Mouse (Mus musculus): ENCODE data around the gene Supt20. TPM values are rescaled to one million over a fixed set of nuclear protein-coding genes. Genes with fewer than 3 reads are reported as not detected.

Gene Supt20
- polyA plus RNA-seq, 1 experiment: 50.1 TPM

- Histone ChIP-seq H3K4me3 (replicated peaks; ENCODE audit: extremely low read depth, low read depth, low read length) (no peak overlapping the region), H3K4me1 (ENCODE audit: control insufficient read depth, insufficient read depth, low read length) (no peaks in the 10 kb centered on the region)
- no peak for DNase-seq
- WGBS: 82% methylated on average over 8 of the region's 8 CpGs
- TF ChIP-seq POLR2A (IDR thresholded peaks at IDR 0.05; ENCODE audit: borderline replicate concordance, extremely low read depth, low read depth, low read length) (no peak), CTCF (IDR thresholded peaks at IDR 0.05; ENCODE audit: insufficient read depth, low read length) (no peak)
These were observed 44.7 kb downstream of the Supt20 start for GRCm38 (mm10) chr3:54737317-54737716.

- no peak for DNase-seq
These were observed 49.4 kb downstream of the Supt20 start for GRCm38 (mm10) chr3:54741965-54742364.

GRCm38 (mm10) chr3:54745799-54746198 is 53.2 kb downstream of the Supt20 start:
- TF ChIP-seq CTCF (IDR thresholded peaks at IDR 0.05; ENCODE audit: insufficient read depth, low read length): peak; percentile 42
- TF ChIP-seq POLR2A (IDR thresholded peaks at IDR 0.05; ENCODE audit: borderline replicate concordance, extremely low read depth, low read depth, low read length): no peak
- WGBS: 52% methylated on average over 5 of the region's 5 CpGs

More at GRCm38 (mm10) chr3:54741965-54742364, 49.4 kb downstream of the Supt20 start:
- Histone ChIP-seq H3K4me3 (replicated peaks; ENCODE audit: extremely low read depth, low read depth, low read length) (no peak overlapping the region), H3K4me1 (ENCODE audit: control insufficient read depth, insufficient read depth, low read length) (no peaks in the 10 kb centered on the region)
- TF ChIP-seq CTCF (IDR thresholded peaks at IDR 0.05; ENCODE audit: insufficient read depth, low read length): no peak
- 96% methylated on average over 11 of the region's 11 CpGs for WGBS

GRCm38 (mm10) chr3:54753411-54753810 is 60.8 kb downstream of the Supt20 start:
- no peak for DNase-seq
- H3K4me3 ChIP-seq (replicated peaks; ENCODE audit: extremely low read depth, low read depth, low read length): no peak overlapping the region
- H3K4me1 ChIP-seq (ENCODE audit: control insufficient read depth, insufficient read depth, low read length): no peaks in the 10 kb centered on the region
- TF ChIP-seq CTCF (IDR thresholded peaks at IDR 0.05; ENCODE audit: insufficient read depth, low read length) (no peak), POLR2A (IDR thresholded peaks at IDR 0.05; ENCODE audit: borderline replicate concordance, extremely low read depth, low read depth, low read length) (no peak)
- 57% methylated on average over 4 of the region's 4 CpGs for WGBS

More at GRCm38 (mm10) chr3:54745799-54746198, 53.2 kb downstream of the Supt20 start:
- no peak for DNase-seq
- Histone ChIP-seq H3K4me1 (ENCODE audit: control insufficient read depth, insufficient read depth, low read length) (no peaks in the 10 kb centered on the region), H3K4me3 (replicated peaks; ENCODE audit: extremely low read depth, low read depth, low read length) (no peak overlapping the region)

- H3K4me1 ChIP-seq (ENCODE audit: control insufficient read depth, insufficient read depth, low read length): no peaks in the 10 kb centered on the region
- peak within 1 kb of the TSS; percentile 75 for H3K4me3 ChIP-seq (replicated peaks; ENCODE audit: extremely low read depth, low read depth, low read length)
- WGBS: under 1% methylated on average over 66 of the region's 66 CpGs
- no peak for TF ChIP-seq CTCF (IDR thresholded peaks at IDR 0.05; ENCODE audit: insufficient read depth, low read length)
- no peak for TF ChIP-seq POLR2A (IDR thresholded peaks at IDR 0.05; ENCODE audit: borderline replicate concordance, extremely low read depth, low read depth, low read length)
- DNase-seq: peak; percentile 58
These were observed 62.8 kb downstream of the Supt20 start, which contains the start of gene Smad9 for GRCm38 (mm10) chr3:54755145-54756041. Gene Smad9, plus strand, starts transcription at chr3:54755582.

- H3K4me3 ChIP-seq (replicated peaks; ENCODE audit: extremely low read depth, low read depth, low read length): peak overlapping the region; percentile 75
- TF ChIP-seq CTCF (IDR thresholded peaks at IDR 0.05; ENCODE audit: insufficient read depth, low read length) (no peak), POLR2A (IDR thresholded peaks at IDR 0.05; ENCODE audit: borderline replicate concordance, extremely low read depth, low read depth, low read length) (no peak)
- 3% methylated on average over 11 of the region's 11 CpGs for WGBS
- DNase-seq: peak; percentile 35
- no peaks in the 10 kb centered on the region for H3K4me1 ChIP-seq (ENCODE audit: control insufficient read depth, insufficient read depth, low read length)
These were observed 63.5 kb downstream of the Supt20 start for GRCm38 (mm10) chr3:54756058-54756457.

- Histone ChIP-seq H3K4me1 (ENCODE audit: control insufficient read depth, insufficient read depth, low read length) (no peaks in the 10 kb centered on the region), H3K4me3 (replicated peaks; ENCODE audit: extremely low read depth, low read depth, low read length) (no peak overlapping the region)
- WGBS: 76% methylated on average over 8 of the region's 8 CpGs
- no peak for DNase-seq
- TF ChIP-seq POLR2A (IDR thresholded peaks at IDR 0.05; ENCODE audit: borderline replicate concordance, extremely low read depth, low read depth, low read length) (no peak), CTCF (IDR thresholded peaks at IDR 0.05; ENCODE audit: insufficient read depth, low read length) (no peak)
These were observed 64.8 kb downstream of the Supt20 start for GRCm38 (mm10) chr3:54757446-54757845.

- DNase-seq: no peak
- 67% methylated on average over 9 of the region's 9 CpGs for WGBS
- no peak overlapping the region for H3K4me3 ChIP-seq (replicated peaks; ENCODE audit: extremely low read depth, low read depth, low read length)
- TF ChIP-seq POLR2A (IDR thresholded peaks at IDR 0.05; ENCODE audit: borderline replicate concordance, extremely low read depth, low read depth, low read length) (no peak), CTCF (IDR thresholded peaks at IDR 0.05; ENCODE audit: insufficient read depth, low read length) (no peak)
- H3K4me1 ChIP-seq (ENCODE audit: control insufficient read depth, insufficient read depth, low read length): no peaks in the 10 kb centered on the region
These were observed 66.6 kb downstream of the Supt20 start for GRCm38 (mm10) chr3:54759211-54759610.

GRCm38 (mm10) chr3:54760321-54761115 is 67.9 kb downstream of the Supt20 start:
- TF ChIP-seq POLR2A (IDR thresholded peaks at IDR 0.05; ENCODE audit: borderline replicate concordance, extremely low read depth, low read depth, low read length) (no peak), CTCF (IDR thresholded peaks at IDR 0.05; ENCODE audit: insufficient read depth, low read length) (no peak)
- WGBS: 59% methylated on average over 15 of the region's 15 CpGs
- Histone ChIP-seq H3K4me3 (replicated peaks; ENCODE audit: extremely low read depth, low read depth, low read length) (no peak overlapping the region), H3K4me1 (ENCODE audit: control insufficient read depth, insufficient read depth, low read length) (no peaks in the 10 kb centered on the region)
- DNase-seq: no peak

All from lung, adult 2 months (tissue).